Mouse (Mus musculus): ENCODE measurements at regions not wholly inside any gene's neighbourhood (a gene's known extent, or its start where the extent isn't known, plus 50 kb on each side); places are given as distances from the start of the nearest gene placed in this dataset.

DNA sequence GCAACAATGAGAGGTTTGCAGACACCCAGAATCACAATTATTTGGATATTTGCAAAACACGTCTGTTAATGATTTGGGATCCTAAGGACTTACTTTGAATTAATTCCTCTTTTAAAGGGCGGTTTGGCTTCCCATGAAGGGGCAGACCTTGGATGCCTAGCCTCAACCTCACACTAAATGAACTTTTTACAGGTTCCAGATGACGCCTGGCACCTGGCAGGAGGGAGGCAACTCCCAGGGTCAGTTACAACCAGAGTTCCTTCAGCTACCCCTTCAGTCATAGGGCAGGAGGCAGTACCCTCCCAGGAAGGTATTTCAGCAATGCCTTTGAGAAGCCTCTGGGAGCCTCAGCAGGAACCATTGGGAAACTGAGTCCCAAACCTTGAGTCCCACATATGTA is 57.9 kb upstream of the Stx18 start:
- Histone ChIP-seq H3K4me1 (no peaks in the 10 kb centered on the region), H3K36me3 (no peaks in the 10 kb centered on the region), H3K27me3 (replicated peaks) (no peaks in the 10 kb centered on the region; the same call in 1 of the 2 replicates), H3K4me2 (no peak overlapping the region), H3K27ac (no peak overlapping the region), H3K4me3 (no peak overlapping the region), H3K9ac (no peak overlapping the region), H3K9me3 (replicated peaks) (no peaks in the 10 kb centered on the region)
- WGBS (ENCODE audit: insufficient replicate concordance) = 62% methylated on average over 3 of the region's 3 CpGs
- ATAC-seq = no peak

DNA sequence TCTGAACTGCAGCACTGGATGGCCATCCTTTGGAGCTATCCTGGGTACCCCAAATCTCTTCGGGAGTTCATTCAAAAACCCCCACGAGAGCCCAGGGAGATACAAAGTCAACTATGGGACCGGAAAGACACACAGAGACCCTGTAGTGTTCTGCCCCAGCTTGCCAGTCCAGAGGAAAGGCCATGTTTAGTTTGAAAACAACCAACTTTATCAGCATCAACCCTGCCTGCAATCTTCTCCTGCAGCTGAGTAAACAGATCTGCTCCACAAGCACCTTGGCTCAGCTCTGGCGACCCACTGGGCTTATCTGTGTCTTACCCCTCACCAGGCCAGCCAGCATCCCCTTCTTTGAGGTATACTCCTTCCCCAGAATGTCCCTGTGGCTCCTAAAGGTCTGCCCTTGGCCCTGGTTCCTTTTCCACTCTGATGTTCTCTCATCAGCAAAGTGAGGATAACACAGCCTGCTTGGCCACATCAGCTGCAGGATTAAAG is 61.6 kb upstream of the Stx18 start:
- Histone ChIP-seq H3K36me3 (no peaks in the 10 kb centered on the region), H3K9me3 (replicated peaks) (no peaks in the 10 kb centered on the region), H3K4me3 (no peak overlapping the region), H3K27me3 (replicated peaks) (no peaks in the 10 kb centered on the region), H3K4me2 (no peak overlapping the region), H3K4me1 (no peaks in the 10 kb centered on the region), H3K27ac (no peak overlapping the region), H3K9ac (no peak overlapping the region)
- 9% methylated on average over 4 of the region's 4 CpGs for WGBS (ENCODE audit: insufficient replicate concordance)
- ATAC-seq = no peak

DNA sequence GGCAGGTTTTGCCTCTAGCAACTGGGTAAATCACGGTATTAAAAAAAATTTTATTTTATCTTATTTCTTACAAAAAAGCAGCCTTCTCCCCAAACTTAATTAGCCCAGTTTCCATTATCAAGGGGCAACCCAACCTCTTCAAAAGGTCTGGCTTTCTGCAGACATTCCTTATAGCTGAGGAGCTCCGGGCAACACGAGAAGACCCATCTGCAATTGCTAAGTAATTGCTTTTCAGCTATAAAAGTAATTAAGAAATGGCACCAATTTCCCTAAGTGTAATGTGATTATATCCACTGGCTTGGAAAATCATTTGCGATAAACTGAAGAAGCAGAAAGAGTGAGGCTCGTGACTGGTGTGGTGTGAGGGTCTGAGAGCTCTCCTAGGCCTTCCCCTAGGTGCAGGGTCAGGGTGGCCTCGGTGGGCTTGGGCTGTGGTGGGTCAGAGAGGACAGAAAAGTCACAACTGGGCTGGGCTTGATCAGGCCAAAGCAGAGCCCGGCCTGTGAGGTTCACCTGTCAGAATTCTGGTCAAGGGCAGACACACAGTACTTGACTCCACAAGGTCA is 65.5 kb upstream of the Stx18 start:
- Histone ChIP-seq H3K27ac (no peak overlapping the region), H3K36me3 (no peaks in the 10 kb centered on the region), H3K4me2 (no peak overlapping the region), H3K4me1 (no peaks in the 10 kb centered on the region), H3K4me3 (no peak overlapping the region), H3K9ac (no peak overlapping the region), H3K27me3 (replicated peaks) (peaks cover 29% of the 10 kb centered on the region), H3K9me3 (replicated peaks) (no peaks in the 10 kb centered on the region)
- WGBS (ENCODE audit: insufficient replicate concordance) = 63% methylated on average over 7 of the region's 7 CpGs
- ATAC-seq = no peak

DNA sequence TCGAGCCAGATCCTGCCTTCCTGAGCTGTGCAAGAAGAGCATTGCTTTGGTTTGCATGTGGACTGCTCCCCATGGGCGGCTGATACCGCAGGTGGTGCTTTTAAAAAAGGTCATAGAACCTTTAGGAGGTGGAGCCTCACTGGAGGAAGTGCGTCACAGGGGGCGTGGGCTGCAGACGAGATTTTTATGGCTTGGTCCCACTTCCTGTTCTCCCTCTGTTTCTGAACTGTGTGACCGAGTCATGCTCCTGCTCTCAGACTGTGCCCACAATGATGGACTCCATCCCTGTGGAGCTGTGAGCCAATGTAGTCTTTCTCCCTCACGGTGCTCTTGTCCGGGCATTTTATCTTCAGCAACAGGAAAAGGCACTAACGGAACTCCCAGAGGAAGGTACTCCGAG is 66.8 kb upstream of the Stx18 start:
- H3K27me3 ChIP-seq (replicated peaks) = peaks cover 42% of the 10 kb centered on the region
- no peaks in the 10 kb centered on the region for H3K36me3 ChIP-seq
- WGBS (ENCODE audit: insufficient replicate concordance) = 27% methylated on average over 11 of the region's 11 CpGs
- no peaks in the 10 kb centered on the region for H3K4me1 ChIP-seq
- H3K4me2 ChIP-seq = 0 out of 2 replicates have a peak overlapping the region, but pooled peaks have one; percentile 4
- no peak for ATAC-seq
- H3K9me3 ChIP-seq (replicated peaks) = no peaks in the 10 kb centered on the region
- H3K27ac ChIP-seq = no peak overlapping the region
- no peak overlapping the region for H3K4me3 ChIP-seq
- no peak overlapping the region for H3K9ac ChIP-seq

DNA sequence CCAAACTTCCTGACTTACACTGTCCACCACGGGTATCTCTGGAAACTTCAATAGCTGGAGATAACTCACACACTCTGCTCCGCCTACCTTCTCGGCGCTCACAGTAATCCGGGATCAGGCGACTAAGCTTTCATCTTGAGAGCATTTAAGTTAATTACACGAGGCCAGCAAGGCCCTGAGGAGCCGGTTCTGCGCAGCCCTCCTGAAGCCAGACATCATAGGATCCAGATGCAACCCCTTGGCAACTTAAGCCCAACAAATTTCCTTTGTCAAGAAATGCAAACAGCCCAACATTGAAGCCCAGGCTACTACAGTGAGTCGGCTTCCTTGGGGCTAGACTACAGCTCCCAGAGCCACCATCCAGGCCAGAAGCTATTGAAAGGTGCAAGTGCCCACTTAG is 69.9 kb upstream of the Stx18 start:
- Histone ChIP-seq H3K36me3 (no peaks in the 10 kb centered on the region), H3K4me2 (no peak overlapping the region), H3K27me3 (replicated peaks) (peaks cover 68% of the 10 kb centered on the region), H3K4me1 (peaks cover 3% of the 10 kb centered on the region; the same call in 1 of the 2 replicates), H3K27ac (no peak overlapping the region), H3K9ac (no peak overlapping the region), H3K9me3 (replicated peaks) (no peaks in the 10 kb centered on the region), H3K4me3 (no peak overlapping the region)
- no peak for ATAC-seq
- WGBS (ENCODE audit: insufficient replicate concordance) = 20% methylated on average over 10 of the region's 10 CpGs

DNA sequence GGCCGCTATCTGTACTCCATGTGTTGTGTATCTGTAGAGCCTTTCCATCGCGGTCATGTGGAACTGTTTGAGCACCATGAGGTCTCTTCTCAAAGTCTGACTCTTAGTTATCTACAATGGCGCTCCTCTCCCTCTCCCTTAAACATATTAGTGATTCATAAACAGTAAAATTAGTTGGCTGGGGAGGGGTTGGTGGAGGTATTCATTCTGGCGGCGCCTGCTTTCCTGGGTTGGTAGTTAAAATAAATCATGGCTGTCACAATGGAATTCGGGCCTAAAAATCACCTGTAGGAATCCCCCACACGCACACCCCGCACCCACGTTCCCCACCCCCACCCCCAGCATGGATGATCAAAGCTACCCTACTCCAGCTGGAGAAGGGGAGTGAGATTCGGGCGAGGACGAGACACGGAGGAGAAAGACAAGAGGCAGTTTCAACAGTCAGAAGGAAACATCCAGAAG is 70.6 kb upstream of the Stx18 start:
- ATAC-seq = no peak
- H3K4me1 ChIP-seq = peaks cover 3% of the 10 kb centered on the region; the same call in 1 of the 2 replicates
- no peak overlapping the region for H3K9ac ChIP-seq
- H3K9me3 ChIP-seq (replicated peaks) = no peaks in the 10 kb centered on the region
- H3K27me3 ChIP-seq (replicated peaks) = peaks cover 68% of the 10 kb centered on the region
- peak overlapping the region; percentile 34; the same call in 1 of the 2 replicates for H3K4me2 ChIP-seq
- no peak overlapping the region for H3K4me3 ChIP-seq
- no peaks in the 10 kb centered on the region for H3K36me3 ChIP-seq
- WGBS (ENCODE audit: insufficient replicate concordance) = 7% methylated on average over 14 of the region's 14 CpGs
- no peak overlapping the region for H3K27ac ChIP-seq

DNA sequence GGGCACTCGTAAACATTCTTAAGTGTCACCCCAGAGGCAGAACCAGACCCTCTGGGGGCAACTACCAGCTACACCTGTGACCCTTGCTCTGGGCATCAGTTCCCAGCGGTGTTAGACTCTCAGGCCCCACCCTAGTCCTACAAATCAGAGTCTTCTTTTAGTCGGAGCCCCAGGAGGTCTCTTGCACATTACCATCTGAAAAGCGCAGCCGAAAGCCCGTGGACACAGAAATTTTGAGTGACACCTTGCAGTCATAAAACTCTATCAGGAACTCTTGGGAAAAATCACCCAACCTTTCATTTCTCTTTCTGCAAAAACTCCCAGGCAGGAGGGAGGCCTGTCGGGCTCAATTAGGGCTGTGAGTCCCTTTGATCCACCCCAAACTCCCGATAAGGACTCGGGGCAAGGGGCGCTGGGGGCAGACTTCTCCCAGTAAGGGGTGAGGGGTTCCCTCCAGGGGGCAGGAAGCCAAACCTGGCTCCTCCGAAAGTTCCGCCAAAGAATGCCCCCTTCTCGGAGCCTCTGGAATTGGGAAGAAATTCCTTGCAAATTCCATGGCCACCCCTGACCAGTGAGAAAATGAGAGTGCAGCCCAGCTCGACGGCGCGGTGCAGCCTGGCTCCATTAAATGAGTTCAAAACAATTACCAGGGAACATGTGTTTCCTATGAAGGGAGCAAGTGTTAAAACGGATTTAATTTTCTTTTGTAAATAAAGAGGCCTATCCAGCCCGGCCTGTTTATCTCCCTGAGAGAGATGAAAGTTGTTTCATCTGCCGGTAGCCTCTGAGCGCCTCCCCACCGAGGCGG is 71.2 kb upstream of the Stx18 start:
- Histone ChIP-seq H3K27me3 (replicated peaks) (peaks cover 74% of the 10 kb centered on the region), H3K4me3 (no peak overlapping the region), H3K36me3 (no peaks in the 10 kb centered on the region), H3K4me2 (peak overlapping the region; percentile 34; the same call in 1 of the 2 replicates), H3K4me1 (peaks cover 3% of the 10 kb centered on the region; the same call in 1 of the 2 replicates), H3K9ac (no peak overlapping the region), H3K9me3 (replicated peaks) (no peaks in the 10 kb centered on the region), H3K27ac (no peak overlapping the region)
- WGBS (ENCODE audit: insufficient replicate concordance) = 10% methylated on average over 23 of the region's 23 CpGs
- ATAC-seq = no peak

DNA sequence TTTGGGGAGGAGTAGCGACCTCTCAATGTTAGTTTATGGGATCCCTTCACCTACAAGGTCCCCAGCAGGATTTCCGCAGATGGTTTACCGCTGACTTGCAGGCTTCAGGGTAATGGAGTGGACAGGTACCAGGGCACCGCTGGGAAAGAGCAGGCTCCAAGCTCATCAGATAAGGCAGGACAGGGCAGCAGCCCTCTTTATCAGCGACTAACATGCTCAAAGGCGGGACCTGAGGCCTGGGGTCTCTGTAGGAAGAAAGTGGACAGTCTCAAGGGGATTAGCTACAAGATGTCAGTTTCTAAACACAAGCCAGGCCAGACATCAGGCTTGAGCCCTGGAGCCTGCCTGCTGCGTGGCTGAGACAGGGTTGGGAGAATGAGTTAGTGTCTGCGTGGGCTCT is 74.9 kb upstream of the Stx18 start:
- Histone ChIP-seq H3K9ac (no peak overlapping the region), H3K4me2 (no peak overlapping the region), H3K27me3 (replicated peaks) (peaks cover 57% of the 10 kb centered on the region), H3K4me1 (peaks cover 3% of the 10 kb centered on the region; the same call in 1 of the 2 replicates), H3K4me3 (no peak overlapping the region), H3K9me3 (replicated peaks) (no peaks in the 10 kb centered on the region), H3K36me3 (no peaks in the 10 kb centered on the region), H3K27ac (no peak overlapping the region)
- ATAC-seq = no peak
- 43% methylated on average over 8 of the region's 8 CpGs for WGBS (ENCODE audit: insufficient replicate concordance)

DNA sequence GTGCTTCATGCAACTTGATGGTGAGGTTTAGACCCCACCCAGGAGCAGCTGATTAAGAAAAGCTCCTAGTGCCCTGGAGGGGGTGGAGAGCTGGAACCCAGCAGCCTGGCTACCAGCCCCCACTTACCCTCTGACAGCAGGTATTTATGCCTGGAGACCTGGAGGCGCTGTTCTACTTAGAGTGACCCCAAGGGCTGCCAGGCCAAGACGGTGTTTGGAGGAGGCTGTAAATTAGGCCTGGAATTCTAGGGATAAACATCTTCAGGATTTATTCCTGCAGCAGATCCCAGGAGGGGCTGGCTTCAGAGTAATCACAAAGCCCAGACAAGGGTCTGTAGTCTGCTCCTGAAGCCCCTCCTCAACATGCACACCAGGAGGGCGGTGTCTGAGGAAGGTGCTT is 76.0 kb upstream of the Stx18 start:
- no peak overlapping the region for H3K4me3 ChIP-seq
- H3K9me3 ChIP-seq (replicated peaks) = no peaks in the 10 kb centered on the region
- H3K27me3 ChIP-seq (replicated peaks) = peaks cover 46% of the 10 kb centered on the region
- no peak overlapping the region for H3K4me2 ChIP-seq
- peaks cover 3% of the 10 kb centered on the region; the same call in 1 of the 2 replicates for H3K4me1 ChIP-seq
- no peak overlapping the region for H3K9ac ChIP-seq
- no peak overlapping the region for H3K27ac ChIP-seq
- no peaks in the 10 kb centered on the region for H3K36me3 ChIP-seq
- 35% methylated on average over 3 of the region's 3 CpGs for WGBS (ENCODE audit: insufficient replicate concordance)
- ATAC-seq = no peak

DNA sequence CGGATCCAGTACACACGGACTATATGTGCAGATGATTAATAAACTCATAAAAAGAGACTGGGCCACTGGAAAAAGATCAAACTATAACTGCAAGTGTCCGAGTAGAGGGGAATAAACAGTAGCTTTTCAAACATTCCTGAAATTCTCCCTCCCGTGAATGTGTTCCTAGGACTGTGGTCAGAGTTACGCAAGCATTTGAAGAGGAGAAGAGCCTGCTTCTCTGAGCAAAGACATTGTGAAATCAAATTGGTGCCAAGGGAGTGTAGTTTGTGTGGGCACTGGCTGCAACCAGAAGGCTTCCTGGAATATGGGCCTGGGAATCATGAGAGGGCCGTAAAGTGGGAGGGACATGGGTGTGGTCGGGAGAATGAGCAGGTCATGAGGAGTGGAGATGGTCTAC is 78.3 kb upstream of the Stx18 start:
- H3K4me1 ChIP-seq = peaks cover 3% of the 10 kb centered on the region; the same call in 1 of the 2 replicates
- H3K4me3 ChIP-seq = no peak overlapping the region
- no peaks in the 10 kb centered on the region for H3K36me3 ChIP-seq
- WGBS (ENCODE audit: insufficient replicate concordance) = 62% methylated on average over 7 of the region's 7 CpGs
- no peaks in the 10 kb centered on the region for H3K9me3 ChIP-seq (replicated peaks)
- no peak for ATAC-seq
- peaks cover 24% of the 10 kb centered on the region; the same call in 1 of the 2 replicates for H3K27me3 ChIP-seq (replicated peaks)
- no peak overlapping the region for H3K4me2 ChIP-seq
- H3K9ac ChIP-seq = no peak overlapping the region
- no peak overlapping the region for H3K27ac ChIP-seq

DNA sequence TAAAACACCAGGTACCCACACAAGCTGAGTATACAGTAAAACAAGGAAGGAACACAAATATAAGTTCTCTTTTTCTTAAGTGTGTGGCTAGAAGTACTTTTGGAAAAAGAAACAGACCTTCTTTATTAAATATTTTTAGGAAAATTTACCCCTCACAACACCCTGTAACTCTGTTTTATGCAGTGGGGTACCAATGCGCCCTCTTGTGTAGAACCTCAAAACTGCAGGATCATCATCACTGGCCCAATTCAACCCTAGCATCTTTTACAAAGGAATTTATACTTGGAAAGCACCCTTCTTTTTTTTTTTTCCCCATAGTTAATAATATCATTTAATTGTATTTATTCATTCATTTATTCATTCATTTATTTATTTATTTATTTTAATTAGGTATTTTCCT is 86.4 kb upstream of the Stx18 start:
- no peak overlapping the region for H3K9ac ChIP-seq
- 0 out of 2 replicates have a peak, but pooled peaks cover 4% of the 10 kb centered on the region for H3K27me3 ChIP-seq (replicated peaks)
- no peak overlapping the region for H3K27ac ChIP-seq
- H3K4me2 ChIP-seq = no peak overlapping the region
- no peaks in the 10 kb centered on the region for H3K9me3 ChIP-seq (replicated peaks)
- 0% methylated on average over 1 of the region's 1 CpGs for WGBS (ENCODE audit: insufficient replicate concordance)
- H3K36me3 ChIP-seq = no peaks in the 10 kb centered on the region
- no peak overlapping the region for H3K4me3 ChIP-seq
- H3K4me1 ChIP-seq = no peaks in the 10 kb centered on the region
- ATAC-seq = no peak

DNA sequence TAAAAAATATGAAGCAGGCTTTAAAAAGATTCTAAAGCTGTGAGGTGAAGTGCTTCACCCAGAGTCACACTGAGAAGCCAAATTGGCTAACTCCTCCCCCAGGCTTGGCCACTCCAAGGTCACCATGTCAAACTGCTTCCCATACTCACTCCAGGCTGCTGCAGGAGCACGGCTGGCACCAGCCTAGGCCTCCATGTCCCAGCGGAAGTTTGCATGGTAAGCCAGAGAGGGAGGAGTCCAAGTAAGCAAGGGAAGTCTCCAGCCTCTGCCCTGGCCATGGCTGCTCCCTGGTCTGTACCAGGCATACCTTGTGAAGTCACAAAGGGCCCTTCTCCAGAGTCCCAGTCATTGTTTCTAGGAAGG is 105.8 kb upstream of the Stx18 start:
- Histone ChIP-seq H3K36me3 (no peaks in the 10 kb centered on the region), H3K27me3 (replicated peaks) (no peaks in the 10 kb centered on the region; the same call in 1 of the 2 replicates), H3K9ac (no peak overlapping the region), H3K27ac (no peak overlapping the region), H3K9me3 (replicated peaks) (no peaks in the 10 kb centered on the region), H3K4me3 (no peak overlapping the region), H3K4me1 (no peaks in the 10 kb centered on the region), H3K4me2 (no peak overlapping the region)
- no peak for ATAC-seq
- 25% methylated on average over 2 of the region's 2 CpGs for WGBS (ENCODE audit: insufficient replicate concordance)
